Mouse (Mus musculus): ENCODE data around the gene Ifitm3.
"Not testable (repeated sequence)": the region's sequence is repeated elsewhere in the genome, so short reads cannot be mapped to it uniquely, and the experiment has no call there.

The Ifitm3 gene

DNA sequence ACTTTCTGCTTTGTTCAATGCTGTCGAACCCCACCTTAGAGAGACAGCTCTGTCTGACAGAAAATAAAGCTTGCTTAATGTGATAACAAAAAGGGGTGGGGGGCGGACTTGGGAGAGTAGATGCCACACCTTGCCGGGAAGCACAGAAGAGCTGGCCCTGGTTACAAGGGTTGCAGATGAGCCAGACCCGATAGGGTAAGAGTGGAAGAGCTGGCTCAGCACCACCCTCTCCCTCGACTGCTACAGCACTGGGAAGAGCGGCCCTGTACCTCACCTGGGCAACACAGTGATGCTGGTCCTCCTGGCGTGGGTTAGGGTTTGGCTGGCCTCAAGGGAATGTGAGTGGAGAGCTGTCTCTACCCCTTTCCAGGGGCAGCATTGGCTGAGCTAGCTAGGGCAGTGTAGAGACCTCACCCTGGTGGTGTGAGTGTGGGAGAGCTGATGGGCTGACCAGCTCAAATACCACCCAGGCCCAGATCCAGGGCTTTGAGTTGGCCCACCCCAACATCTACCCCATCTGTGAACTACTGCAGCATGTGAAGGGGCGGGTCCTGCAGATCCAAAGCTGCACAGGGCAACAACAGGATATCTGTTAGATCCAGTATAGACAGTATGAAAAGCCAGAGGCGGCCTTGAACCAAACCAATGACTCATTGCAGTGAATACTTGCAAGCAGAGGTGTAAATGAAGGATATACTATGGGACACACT is 22.0 kb upstream of the Ifitm3 start:
- DNase-seq (ENCODE audit: low read depth, low spot score), result no peak

DNA sequence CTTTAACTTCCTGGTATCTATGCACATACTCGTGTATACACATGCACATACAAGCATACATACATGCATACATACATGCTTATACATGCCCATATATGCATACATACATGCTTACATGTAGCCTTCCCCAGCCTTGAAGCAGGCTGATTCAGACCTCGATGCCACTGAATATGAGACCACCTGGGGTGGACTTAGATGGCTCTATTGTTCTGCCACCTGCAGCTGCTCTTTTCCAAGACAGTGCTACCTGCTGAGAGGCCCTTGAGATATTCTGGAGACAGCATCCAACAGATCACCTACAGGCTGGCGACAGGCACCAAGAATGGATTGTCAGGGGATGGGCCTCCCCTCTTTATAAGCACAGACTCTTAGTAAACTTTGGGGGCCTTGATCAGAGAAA is 19.8 kb upstream of the Ifitm3 start:
- DNase-seq (ENCODE audit: low read depth, low spot score), result peak; percentile 71

DNA sequence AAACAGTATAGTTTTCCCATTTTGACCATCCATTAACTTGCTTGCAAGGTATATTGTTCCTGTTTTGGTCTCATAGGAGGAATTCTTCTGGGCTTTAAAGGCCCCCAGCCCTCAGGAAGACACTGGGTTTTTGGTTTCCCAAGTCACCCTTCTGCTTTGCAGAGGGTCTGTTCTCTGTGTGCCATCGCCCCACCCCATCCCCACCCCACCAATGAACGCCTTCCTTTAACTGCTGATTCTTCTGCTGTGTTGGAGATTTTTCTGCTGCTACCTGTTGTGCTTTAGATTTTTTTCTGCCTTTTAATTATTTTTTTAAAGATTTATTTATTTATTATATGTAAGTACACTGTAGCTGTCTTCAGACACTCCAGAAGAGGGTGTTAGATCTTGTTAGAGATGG is 18.3 kb upstream of the Ifitm3 start, which contains the start of gene Gm17387:
Gene Gm17387, plus strand, starts transcription at position 301 of the 400 bp plus-strand sequence.
- no peak for DNase-seq (ENCODE audit: low read depth, low spot score)

DNA sequence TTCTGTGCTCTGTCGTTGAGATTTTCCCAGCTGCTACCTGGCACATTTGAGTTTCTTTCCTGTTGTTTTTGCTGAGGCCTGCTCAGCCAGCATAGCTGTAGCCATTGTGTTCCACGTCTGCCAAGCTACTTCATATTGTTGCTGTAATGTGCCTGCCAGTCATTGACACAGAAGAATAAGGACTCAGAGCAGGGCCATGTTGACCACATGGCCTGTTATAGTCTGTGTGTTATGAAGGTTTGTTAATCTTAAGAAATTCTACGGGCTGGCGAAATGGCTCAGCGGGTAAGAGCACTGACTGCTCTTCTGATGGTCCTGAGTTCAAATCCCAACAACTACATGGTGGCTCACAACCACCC is 16.1 kb upstream of the Ifitm3 start:
- no peak for DNase-seq (ENCODE audit: low read depth, low spot score)

DNA sequence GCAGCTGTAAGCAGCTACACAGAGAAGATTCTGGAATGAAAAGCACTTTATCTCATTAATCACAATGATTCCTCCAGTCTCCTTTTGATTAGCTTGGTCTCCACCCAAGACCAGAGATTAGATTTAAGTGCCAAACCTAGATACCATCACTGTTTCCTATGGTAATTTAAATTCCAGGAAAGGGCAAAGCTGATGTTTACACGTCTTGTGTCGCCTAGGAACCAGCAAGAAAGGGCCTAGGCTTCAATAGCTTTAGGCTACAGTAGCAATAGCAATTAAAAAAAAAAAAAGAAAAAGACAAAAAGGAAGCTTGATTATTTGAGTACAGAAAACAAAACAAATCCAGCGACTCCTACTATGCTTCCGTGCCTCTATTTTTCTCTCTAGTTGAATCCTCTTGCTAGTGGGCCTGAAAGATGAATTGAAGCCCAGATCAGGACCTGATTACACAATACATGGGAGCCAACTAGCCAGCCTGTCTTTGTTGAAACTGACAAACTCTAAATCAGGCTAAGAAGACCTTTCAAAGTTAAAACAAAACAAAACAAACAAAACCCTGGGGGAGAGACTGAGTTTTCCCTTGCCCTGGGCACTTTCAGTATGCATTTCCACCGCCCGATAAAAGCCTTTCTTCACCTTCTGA is 15.6 kb upstream of the Ifitm3 start:
- DNase-seq (ENCODE audit: low read depth, low spot score), result no peak

DNA sequence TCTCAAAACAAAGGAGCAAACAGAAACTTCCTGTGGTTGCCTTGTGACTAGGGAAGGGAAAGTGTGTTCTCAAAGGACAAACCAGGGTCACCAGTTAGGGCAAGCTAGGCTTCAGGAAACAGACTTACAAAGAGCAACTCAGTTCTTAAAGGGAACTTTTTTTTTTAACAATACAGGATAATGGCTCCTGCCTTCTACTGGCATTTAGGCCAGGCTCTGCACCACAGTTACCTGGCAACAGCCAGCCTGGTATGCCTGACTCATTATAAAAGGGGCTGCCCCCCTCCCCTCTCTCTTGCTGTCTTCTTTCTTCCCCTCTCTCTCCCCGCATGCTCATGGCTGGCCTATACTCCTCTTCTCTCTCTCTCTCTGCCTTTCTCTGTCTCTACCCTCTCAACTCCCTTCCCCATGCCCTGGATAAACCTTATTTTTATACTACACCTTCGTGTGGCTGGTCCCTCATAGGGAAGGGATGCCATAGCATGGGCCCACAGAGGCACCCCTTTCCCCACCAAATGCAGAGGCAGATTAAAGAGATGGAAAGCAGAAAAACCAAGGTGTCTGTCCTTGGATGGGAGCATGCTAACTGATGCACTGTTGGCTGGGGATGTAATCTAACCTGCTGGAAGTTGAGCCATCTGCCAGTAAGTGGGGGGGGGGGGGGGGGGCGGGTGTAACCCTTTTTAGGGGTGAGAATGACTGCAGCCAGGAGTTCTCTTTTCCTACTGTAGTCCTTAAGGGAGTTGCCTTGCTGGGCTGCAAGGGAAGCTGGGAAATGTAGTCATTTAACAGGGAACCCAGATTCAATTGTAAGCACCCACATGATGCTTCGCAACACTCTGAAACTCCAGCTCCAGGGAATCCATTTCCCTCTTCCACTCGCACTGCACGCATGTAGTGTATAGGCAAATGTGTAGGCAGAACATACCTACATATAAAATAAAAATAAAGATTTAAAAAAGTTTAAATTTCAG is 14.6 kb upstream of the Ifitm3 start:
- peak; percentile 82 for DNase-seq (ENCODE audit: low read depth, low spot score)

DNA sequence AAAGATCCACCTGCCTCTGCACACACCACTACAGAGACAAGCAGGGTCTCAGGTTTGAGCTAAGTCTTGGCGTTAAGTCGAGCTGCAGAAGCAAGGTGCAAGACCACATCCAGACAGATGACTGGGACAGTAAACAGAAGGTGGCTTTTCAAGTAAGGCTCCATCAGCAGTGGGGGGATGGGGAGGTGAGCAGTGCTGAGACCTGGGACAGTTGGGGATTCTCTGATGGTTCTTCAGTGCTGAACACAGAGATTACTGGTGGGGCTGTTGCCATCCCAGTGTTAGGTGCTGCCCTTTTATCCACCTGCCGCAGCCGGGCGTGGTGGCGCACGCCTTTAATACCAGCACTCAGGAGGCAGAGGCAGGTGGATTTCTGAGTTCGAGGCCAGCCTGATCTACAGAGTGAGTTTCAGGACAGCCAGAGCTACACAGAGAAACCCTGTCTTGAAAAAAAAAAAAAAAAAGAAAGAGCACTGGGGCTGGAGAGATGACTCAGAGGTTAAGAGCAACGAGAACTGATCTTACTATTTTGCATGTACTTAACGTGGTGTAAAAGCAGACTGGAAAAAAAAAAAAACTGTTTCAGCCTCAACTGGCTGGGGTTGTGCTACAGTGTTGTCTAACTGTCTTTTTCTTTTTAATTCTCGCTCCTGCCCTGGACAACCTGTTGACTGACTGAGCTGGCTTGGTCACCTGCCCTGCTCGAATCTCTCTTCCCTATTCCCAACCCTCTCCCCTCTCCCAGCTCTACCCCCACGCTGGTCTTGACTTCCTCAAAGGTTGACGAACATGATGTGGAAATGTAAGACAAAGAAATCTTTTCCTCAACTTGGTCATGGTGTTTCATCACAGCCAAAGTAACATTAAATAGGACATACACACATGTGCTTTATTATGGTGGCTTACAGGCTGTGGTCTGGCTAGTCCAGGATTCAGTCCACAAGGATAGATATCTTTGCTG is 11.2 kb upstream of the Ifitm3 start:
- DNase-seq (ENCODE audit: low read depth, low spot score), result peak; percentile 54

DNA sequence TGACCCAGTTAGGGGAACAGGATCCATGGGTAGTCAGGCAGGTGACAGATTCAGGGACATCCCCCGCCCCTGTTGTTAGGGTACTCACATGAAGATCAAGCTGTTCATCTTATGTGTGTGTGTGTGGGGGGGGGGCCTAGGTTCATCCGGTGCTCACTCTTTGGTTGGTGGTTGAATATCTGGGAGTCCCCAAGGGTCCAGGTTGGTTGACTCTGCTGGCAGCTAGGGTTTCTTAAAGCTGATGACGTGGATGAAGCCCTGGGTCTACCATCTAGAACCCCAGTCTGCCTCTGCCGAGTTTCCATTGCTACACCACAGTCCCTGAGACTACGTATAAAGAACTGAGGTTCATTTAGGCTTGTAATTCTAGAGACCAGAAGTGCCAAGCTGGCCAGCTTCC is 8.5 kb upstream of the Ifitm3 start:
- no peak for DNase-seq (ENCODE audit: low read depth, low spot score)

DNA sequence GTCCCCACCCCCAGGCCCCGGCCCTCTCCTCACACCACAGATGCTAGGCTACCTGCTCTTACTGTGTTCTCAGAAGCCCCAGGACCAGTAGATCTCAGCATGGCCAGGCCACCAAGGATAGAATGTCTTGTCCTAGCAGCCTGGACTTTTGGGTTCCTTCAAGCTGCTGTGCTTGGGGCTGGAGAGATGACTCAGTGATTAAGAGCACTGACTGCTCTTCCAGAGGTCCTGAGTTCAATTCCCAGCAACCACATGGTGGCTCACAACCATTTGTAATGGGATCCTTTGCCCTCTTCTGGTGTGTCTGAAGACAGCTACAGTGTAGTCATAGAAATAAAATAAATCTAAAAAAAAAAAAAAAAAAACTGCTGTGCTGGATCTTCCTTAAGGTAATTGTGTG is 7.3 kb upstream of the Ifitm3 start, which contains the start of gene Ifitm6:
Gene Ifitm6, minus strand, starts transcription at position 101 of the 400 bp plus-strand sequence.
- not testable (repeated sequence) for DNase-seq (ENCODE audit: low read depth, low spot score)

DNA sequence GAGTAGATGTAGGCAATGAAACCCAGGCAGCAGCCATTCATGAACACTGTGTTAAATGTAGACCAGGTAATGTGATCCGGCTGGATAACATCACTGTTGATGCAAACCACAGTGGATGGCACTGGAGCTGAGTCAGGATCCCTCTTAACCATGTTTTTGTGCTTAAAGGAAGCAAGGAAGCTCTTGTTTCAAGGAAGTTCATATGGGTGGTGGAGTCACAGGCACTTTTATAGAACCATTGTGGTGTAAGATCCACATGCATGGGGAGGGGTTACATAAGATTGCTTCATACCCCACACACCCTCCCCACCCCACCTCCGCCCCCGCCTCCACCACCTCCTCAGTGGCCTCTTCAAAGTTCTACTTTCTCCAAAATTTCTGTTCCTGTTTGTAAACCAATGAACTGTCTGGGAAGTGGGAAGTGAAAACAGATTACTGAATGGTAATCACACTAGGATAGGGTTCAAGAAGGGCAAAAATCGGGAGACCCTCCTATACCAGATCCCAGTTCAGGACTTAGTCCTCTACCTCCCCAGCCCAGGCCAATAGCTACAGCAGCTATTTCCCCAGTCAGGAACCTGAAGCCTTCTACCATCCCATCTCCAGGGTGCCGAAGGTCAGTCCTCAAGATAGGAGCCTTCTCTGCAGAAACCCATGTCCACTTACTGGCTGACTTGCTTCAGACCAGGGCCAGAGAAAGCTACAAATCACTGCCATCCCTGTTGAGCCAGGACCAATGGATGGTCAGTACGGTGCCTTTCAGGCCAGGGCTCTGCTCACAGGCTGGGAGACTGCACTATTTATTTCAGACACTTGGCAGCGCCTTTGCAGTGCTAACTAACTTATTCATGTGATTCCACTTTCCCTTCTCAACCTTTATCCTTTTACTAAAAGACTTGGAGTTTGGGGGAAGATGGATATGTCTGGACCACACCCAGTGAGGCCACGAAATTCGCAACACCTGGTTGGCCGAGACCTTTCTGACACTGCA is 6.4 kb upstream of the Ifitm3 start:
- DNase-seq (ENCODE audit: low read depth, low spot score), result no peak

DNA sequence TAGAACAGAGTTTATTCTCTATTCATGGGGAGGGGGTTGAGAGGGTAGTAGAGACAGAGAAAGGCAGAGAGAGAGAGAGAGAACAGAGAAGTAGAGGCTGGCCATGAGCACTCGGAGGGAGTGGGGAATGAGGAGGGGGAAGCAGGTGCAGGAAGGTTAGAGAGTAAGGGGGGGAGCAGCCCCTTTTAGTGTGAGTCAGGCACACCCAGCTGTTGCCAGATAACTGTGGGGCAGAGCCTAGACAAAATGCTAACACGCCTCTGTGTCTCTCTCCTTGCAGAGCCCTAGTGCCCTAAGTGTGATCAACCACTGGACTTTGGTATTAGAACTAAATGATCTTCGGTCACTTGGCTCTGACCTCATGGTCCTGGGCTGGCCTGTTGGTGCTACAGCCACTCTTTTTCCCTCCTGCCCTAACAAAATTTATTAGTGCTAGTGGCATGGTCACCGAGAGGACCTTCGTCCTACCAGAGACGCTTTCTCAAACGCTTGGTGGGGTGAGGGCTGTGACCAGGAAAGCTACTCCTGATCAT is 734 bp upstream of the Ifitm3 start:
- DNase-seq (ENCODE audit: low read depth, low spot score), result no peak

DNA sequence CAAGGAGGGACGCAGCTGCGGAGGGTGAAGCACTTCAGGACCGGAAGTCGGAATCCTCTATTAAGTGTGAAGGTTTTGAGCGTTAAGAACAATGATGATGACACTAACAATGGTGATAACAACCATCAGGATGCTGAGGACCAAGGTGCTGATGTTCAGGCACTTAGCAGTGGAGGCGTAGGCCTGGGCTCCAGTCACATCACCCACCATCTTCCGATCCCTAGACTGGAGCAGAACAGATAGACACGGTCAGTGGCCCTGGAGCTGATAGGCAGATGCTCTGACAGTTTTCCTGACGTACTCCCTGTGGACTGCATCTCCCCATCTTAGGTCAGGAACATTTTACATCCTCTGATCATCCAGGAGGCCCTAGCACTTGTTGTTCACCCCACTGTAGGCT is 905 bp downstream of the Ifitm3 start:
- peak; percentile 29 for DNase-seq (ENCODE audit: low read depth, low spot score)

DNA sequence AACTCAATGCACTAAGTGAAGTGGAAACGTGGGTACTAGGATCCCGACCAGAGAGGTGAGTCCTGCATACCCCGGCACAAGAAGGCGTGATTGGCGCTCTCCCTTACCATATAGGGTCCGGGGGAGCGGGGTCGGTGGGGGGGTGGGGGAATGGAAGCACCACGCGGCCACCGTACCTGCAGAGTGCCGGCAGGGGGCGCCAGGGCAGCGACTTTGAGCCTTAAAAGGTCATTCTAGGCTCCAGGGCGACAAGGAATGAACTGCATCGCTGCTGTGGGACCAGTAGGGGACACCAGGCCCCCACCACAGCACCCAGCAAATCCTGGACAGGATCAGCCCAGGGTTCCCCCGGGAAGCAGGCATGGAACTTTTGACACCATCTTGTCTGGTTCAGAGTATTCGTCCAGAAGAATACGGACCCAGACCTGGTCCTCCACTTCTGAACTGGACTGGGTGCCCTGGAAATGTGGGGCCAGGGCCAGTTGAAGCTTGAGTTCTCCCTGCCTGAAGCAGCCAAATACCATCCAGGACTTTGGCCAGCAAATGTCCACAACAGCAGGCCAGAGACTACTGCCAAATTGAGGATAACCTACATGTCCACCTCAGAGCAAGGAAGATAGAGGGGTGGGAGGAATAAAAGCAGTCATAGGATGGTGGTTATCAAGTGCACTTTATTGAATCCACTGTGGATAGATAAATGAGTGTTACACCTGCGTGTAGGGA is 1.5 kb downstream of the Ifitm3 start:
- peak; percentile 96 for DNase-seq (ENCODE audit: low read depth, low spot score)

DNA sequence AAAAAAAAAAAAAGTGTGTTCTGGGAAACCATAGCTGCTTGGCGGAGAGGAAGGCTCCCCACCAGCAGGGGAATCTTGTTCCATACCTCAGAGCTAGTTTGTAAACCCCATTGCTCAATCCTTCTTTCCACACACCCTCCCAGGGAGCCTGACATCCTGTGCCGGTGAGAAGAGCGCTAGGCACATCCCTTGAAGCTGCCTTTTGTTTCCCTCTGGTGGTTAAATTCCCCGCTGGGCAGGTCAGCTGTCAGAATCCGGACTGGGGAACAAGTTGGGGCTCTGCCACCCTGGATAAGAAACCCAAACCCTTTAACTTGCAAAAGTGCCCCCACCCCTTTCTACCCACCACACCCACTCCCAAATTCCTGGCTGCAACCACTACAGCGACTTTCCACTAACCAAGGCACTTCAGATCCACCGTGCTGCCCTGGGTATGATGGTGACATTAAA is 2.2 kb downstream of the Ifitm3 start:
- DNase-seq (ENCODE audit: low read depth, low spot score), result peak; percentile 93

DNA sequence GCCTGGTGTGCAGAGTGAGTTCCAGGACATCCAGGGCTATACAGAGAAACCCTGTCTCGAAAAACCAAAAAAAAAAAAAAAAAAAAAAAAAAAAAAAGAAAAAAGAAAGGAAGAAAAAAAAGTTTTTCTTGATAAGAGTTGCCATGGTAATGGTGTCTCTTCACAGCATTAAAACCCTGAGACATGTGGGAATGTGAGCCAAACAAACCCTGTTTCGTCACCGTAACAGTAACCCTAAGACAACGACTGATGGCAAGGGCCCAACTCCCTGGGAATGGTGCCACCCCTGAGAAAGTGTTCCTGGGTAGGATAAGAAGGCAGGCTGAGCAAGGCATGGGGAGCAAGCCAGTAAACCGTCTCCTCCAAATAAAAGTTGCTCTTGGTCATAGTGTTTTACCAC is 3.7 kb downstream of the Ifitm3 start:
- DNase-seq (ENCODE audit: low read depth, low spot score), result no peak

DNA sequence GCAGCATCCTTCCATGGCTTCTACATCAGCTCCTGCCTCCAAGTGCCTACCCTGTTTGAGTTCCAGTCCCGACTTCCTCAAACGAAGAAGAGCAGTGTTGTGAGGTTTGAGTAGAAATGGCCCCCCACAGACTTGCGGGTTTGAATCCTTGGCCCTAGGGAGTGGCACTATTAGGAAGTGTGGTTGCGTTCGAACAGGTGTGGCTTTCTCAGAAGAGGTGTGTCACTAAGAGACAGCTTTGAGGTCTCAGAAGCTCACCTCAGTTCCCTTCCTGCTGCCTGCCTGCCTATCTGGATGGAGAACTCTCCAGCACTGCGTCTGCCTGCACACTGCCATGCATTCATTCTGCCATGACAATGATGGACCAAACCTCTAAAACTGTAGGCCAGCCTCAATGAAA is 4.1 kb downstream of the Ifitm3 start:
- peak; percentile 56 for DNase-seq (ENCODE audit: low read depth, low spot score)

DNA sequence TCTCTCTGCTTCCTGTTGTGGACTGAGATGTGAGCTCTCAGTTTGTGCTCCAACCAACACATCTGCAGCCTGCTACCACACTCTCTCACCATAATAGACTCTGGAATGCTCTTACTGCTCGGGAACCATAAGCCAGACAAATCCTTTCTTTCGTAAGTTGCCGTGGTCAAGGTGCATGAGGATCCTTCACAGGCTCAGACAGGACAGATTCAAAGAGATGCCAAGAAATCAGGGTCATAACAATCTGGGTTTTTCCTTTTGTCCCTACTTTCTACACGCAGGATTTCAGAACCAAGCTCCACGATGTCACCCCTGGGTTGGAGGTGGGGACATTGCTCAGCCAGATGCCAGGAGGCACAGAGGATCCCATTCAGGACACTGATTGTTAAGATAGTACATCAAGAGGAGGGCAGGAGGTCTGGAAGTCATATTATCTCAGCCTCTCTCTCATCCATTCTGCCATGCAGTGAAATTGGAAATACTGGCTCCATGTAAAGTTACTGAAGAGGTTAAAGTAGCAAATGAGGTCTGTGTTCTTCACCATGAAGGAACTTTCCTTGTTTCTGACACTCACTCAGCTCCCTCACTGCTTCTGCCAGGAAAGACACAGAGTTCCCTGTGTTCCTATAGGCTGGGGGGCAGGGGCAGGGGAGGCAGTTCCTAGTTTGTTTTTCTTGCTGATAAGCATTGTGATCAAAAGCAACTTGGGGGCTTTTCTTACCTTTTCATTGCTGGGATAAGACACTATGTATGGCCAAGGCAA is 7.1 kb downstream of the Ifitm3 start:
- DNase-seq (ENCODE audit: low read depth, low spot score), result no peak
